Mouse (Mus musculus): ENCODE data around the gene Mast4. TPM values are rescaled to one million over a fixed set of nuclear protein-coding genes. Genes with fewer than 3 reads are reported as not detected.

Mast4 gene
- total and polyA plus RNA-seq, 3 experiments = 2.7 to 7.0 TPM; not detected in 1

DNA sequence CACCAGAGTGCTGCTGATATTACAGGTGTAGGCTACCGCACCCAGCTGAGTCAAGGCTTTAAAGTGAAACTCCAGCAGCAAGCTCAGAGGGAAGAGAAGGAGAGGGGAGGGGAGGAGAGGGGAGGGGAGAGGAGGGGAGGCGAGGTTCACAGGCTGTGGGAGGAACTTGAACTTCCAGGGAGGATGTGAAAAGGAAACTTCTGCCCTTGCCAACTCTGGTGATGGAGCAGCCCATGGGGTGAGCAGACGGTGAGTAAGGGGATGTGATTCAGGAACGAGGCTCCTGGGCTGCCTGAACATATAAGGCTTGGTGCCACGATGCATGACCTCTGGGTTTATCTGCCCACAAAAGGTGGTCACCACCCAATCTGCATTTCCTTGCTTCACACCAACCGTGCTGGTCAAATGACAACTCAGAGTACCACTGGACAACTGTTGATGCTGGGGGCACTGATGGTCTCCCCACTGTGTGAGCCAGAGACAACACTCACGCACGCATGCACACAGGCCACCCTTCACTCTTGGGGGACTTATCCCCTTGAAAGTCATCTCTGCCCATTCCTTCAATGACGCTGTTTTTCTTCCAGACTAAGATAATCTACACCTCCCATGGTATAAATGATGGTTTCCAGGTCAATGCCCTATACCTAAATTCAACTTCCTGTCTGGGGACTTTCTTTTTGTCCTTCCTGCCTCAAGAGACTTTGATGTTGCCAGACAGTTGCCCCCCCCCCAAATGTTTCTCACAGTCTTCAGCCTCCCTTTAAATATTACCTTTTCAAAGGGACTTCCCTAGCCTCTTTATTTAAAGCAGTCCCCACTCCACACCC is 434.8 kb downstream of the Mast4 start:
- DNase-seq (ENCODE audit: low read depth, low spot score) = no peak
- no peak overlapping the region for H3K4me3 ChIP-seq (ENCODE audit: control insufficient read depth in 1 of 2, insufficient read depth in 1 of 2, low read depth in 2 of 2, low read length in 2 of 2)
- no peaks in the 10 kb centered on the region for H3K9me3 ChIP-seq (replicated peaks; ENCODE audit: insufficient read depth, low read length)
- H3K9ac ChIP-seq (ENCODE audit: control insufficient read depth, low read depth, low read length, poor library complexity, severe bottlenecking) = no peak overlapping the region
- H3K36me3 ChIP-seq (ENCODE audit: control insufficient read depth in 1 of 2, insufficient read depth in 2 of 2, low read length in 2 of 2) = peaks cover 0 to 16% of the 10 kb centered on the region in 2 experiments; a peak in 2 of 4 replicates
- TF ChIP-seq UBTF (IDR thresholded peaks at IDR 0.05; ENCODE audit: borderline replicate concordance, insufficient read depth, low read depth, low read length) = no peak
- TF ChIP-seq CHD1 (IDR thresholded peaks at IDR 0.05; ENCODE audit: low read depth, low read length) = no peak
- no peak for TF ChIP-seq MAZ (IDR thresholded peaks at IDR 0.05; ENCODE audit: low read depth, low read length)
- no peak for TF ChIP-seq JUND (IDR thresholded peaks at IDR 0.05; ENCODE audit: low read depth, low read length)
- TF ChIP-seq ZC3H11A (IDR thresholded peaks at IDR 0.05; ENCODE audit: low read depth, low read length) = no peak
- no peak for TF ChIP-seq CTCF (IDR thresholded peaks at IDR 0.05 in 2 of 3, conservative IDR thresholded peaks at IDR 0.05 in 1 of 3; ENCODE audit: control insufficient read depth in 1 of 3, insufficient read depth in 1 of 3, low read depth in 2 of 3, low read length in 3 of 3, poor library complexity in 1 of 3, severe bottlenecking in 1 of 3)
- no peak for TF ChIP-seq RAD21 (IDR thresholded peaks at IDR 0.05; ENCODE audit: low read depth, low read length)
- TF ChIP-seq NELFE (IDR thresholded peaks at IDR 0.05; ENCODE audit: low read depth, low read length) = no peak
- no peak for TF ChIP-seq HCFC1 (IDR thresholded peaks at IDR 0.05; ENCODE audit: low read depth, low read length)
- TF ChIP-seq MEF2A (IDR thresholded peaks at IDR 0.05; ENCODE audit: extremely low read depth, insufficient replicate concordance, low read depth, low read length, poor library complexity, severe bottlenecking) = no peak
- H3K27me3 ChIP-seq (ENCODE audit: control insufficient read depth in 1 of 2, insufficient read depth in 2 of 2, low read length in 2 of 2) = no peaks in the 10 kb centered on the region
- H3K79me2 ChIP-seq (ENCODE audit: control insufficient read depth, insufficient read depth, low read length, poor library complexity) = peaks cover 37% of the 10 kb centered on the region; the same call in 1 of the 2 replicates
- peaks cover 0 to 13% of the 10 kb centered on the region in 2 experiments; a peak in 2 of 4 replicates for H3K4me1 ChIP-seq (ENCODE audit: control insufficient read depth in 1 of 2, insufficient read depth in 2 of 2, low read length in 2 of 2)
- no peak overlapping the region for H3K27ac ChIP-seq (ENCODE audit: control insufficient read depth, low read depth, low read length)

DNA sequence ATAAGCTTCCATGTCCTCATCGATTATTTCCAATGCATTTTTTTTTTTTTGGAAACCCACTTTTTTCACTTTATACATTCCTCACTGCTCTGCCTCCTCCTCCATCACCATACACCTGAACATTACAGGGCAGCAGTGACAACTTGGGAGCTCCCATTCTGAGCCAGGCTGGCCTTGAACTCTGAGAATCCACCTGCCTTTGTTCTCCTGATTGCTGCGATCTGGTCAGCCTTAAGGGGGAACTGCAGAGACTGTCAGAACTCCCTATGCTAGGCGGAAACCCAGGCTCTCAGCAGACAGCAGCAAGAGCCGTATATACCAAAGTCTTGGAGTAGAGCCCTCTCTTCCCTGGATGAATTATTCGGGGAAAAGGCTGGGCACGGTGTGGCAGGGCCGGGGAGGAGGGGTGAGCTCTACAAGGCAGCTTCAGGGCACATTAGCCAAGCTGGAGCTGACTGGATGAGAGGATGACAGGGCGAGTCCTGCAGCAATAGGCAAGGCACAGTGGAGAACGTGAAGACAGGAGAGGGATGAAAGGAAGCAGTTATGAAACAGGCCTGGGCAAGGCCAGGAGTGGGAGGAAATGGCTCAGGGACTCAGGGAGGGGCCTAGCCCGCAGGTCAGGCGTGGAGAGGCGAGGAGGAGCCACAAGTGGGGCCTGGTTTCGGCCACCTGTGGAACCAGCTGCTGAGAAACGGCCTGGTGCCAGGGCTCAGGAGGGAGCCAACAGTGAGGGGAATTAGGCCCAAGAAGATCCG is 435.7 kb downstream of the Mast4 start:
- no peak for TF ChIP-seq TCF12 (IDR thresholded peaks at IDR 0.05; ENCODE audit: low read depth, low read length)
- DNase-seq (ENCODE audit: low read depth, low spot score) = no peak
- H3K4me1 ChIP-seq (ENCODE audit: control insufficient read depth in 1 of 2, insufficient read depth in 2 of 2, low read length in 2 of 2) = peaks cover 0 to 9% of the 10 kb centered on the region in 2 experiments; a peak in 2 of 4 replicates
- H3K9ac ChIP-seq (ENCODE audit: control insufficient read depth, low read depth, low read length, poor library complexity, severe bottlenecking) = no peak overlapping the region
- no peaks in the 10 kb centered on the region for H3K9me3 ChIP-seq (replicated peaks; ENCODE audit: insufficient read depth, low read length)
- H3K27ac ChIP-seq (ENCODE audit: control insufficient read depth, low read depth, low read length) = no peak overlapping the region
- no peak overlapping the region for H3K4me3 ChIP-seq (ENCODE audit: control insufficient read depth in 1 of 2, insufficient read depth in 1 of 2, low read depth in 2 of 2, low read length in 2 of 2)
- peaks cover 0 to 11% of the 10 kb centered on the region in 2 experiments; a peak in 2 of 4 replicates for H3K36me3 ChIP-seq (ENCODE audit: control insufficient read depth in 1 of 2, insufficient read depth in 2 of 2, low read length in 2 of 2)
- H3K27me3 ChIP-seq (ENCODE audit: control insufficient read depth in 1 of 2, insufficient read depth in 2 of 2, low read length in 2 of 2) = no peaks in the 10 kb centered on the region
- peaks cover 31% of the 10 kb centered on the region; the same call in 1 of the 2 replicates for H3K79me2 ChIP-seq (ENCODE audit: control insufficient read depth, insufficient read depth, low read length, poor library complexity)

Data from MEL (cell line).